Mouse (Mus musculus) intestine, postnatal 0 days (tissue): ENCODE measurements around the gene Jmjd4. TPM values are rescaled to one million over a fixed set of nuclear protein-coding genes. Genes with fewer than 3 reads are reported as not detected.
A peak's percentile ranks its signal among the peaks of the same experiment; 100 is the strongest.

Source experiments
- ATAC-seq: fragments of 200-750 bp; cut with Nextera tagmentation; 2 replicates; pipeline ENCODE4 v1.8.0; 2017; ENCODE audit warnings: mild to moderate bottlenecking, moderate TSS enrichment, moderate library complexity
- H3K27ac ChIP-seq: fragments of 300-500 bp; sonication (generic); 2 replicates; pipeline ENCODE4 v1.5.1; 2014; ENCODE audit warnings: mild to moderate bottlenecking, low read depth, low read length, moderate library complexity
- H3K27me3 ChIP-seq: fragments of 300-500 bp; sonication (generic); replicated peaks from 2 replicates; pipeline ENCODE4 v1.6.1; 2014; ENCODE audit warnings: low read length, mixed read lengths; ENCODE audit not compliant: control insufficient read depth, insufficient read depth
- H3K36me3 ChIP-seq: fragments of 300-500 bp; sonication (generic); 2 replicates; pipeline ENCODE4 v1.6.1; 2014; ENCODE audit warnings: mild to moderate bottlenecking, moderate library complexity; ENCODE audit not compliant: control insufficient read depth, insufficient read depth
- H3K4me1 ChIP-seq: fragments of 300-500 bp; sonication (generic); replicated peaks from 2 replicates; pipeline ENCODE4 v1.6.1; 2014; ENCODE audit warnings: antibody characterized with exemption, low read length, mixed read lengths; ENCODE audit not compliant: control insufficient read depth, insufficient read depth
- H3K4me2 ChIP-seq: fragments of 300-500 bp; sonication (generic); replicated peaks from 2 replicates; pipeline ENCODE4 v1.6.1; 2014; ENCODE audit warnings: low read depth, mild to moderate bottlenecking, moderate library complexity
- H3K4me3 ChIP-seq: fragments of 300-500 bp; sonication (generic); 2 replicates; pipeline ENCODE4 v1.5.1; 2014; ENCODE audit warnings: low read depth, low read length
- H3K9ac ChIP-seq: fragments of 300-500 bp; sonication (generic); 2 replicates; pipeline ENCODE4 v1.6.1; 2014; ENCODE audit warnings: mild to moderate bottlenecking, low read depth, low read length
- H3K9me3 ChIP-seq: fragments of 300-500 bp; sonication (generic); 2 replicates; pipeline ENCODE4 v1.6.1; 2016; ENCODE audit warnings: mixed run types; ENCODE audit not compliant: control insufficient read depth
- CTCF ChIP-seq: sonication (generic); IDR thresholded peaks from 2 replicates; pipeline ENCODE4 v1.5.1; 2016; ENCODE audit warnings: low read depth, mild to moderate bottlenecking, control low read depth, antibody characterized with exemption, moderate library complexity
- WGBS: fragments of 180-500 bp; shearing (Covaris S2); extraction: QIAGEN DNeasy Blood & Tissue Kit; methylation state at CpG from one replicate; pipeline ENCODE4 v1.1.7; 2014; 5-methylcytosine and 5-hydroxymethylcytosine counted together
- polyA plus RNA-seq: library from polyadenylated mRNA; unstranded; fragments of >200 nt; fragmentation: Nextera tagmentation; extraction: Ambion mirVana; gene quantifications from 2 replicates; pipeline ENCODE4 v1.2.1, GENCODE M21; 2015

The Jmjd4 gene
- polyA plus RNA-seq, 1 experiment from 2014 or later, result 4.1 TPM

DNA sequence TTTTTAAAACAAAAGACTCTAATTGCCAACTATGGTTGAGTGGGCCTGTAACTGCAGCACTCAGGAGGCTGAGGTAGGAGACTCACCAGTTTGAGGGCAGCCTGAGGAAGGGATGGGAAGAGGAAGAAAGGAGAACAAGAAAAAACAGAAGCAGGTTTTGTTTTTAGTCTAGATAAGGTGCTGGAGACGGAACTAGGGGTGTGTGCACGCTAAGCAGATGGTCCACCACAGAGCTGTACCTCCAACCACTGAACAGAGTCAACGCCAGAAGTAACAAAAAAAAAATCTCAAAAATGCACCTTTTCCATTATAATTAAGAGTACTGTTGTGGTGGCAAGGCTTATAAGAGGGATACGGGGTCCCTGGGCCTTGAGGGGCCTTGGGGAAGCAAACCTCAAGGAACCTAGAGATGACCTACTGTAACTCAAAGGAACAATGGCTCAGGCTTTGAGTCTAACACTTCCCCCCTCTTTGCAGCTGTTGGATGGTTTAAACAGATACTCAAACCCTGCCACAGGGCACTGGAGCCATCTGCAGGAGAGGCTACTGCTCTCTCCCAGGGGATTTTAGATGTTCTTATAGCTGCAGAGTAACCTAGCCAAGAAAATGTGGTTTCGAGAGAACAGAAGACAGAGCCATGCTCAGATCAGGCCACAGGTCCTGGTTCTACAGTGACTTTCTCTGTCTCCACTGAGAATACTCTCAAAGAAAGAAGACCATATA is 52.3 kb downstream of the Jmjd4 start:
- no peaks in the 10 kb centered on the region for H3K4me1 ChIP-seq
- no peak for TF ChIP-seq CTCF
- H3K36me3 ChIP-seq, result peaks cover 64% of the 10 kb centered on the region
- no peak overlapping the region for H3K9ac ChIP-seq
- H3K9me3 ChIP-seq, result no peaks in the 10 kb centered on the region
- no peak for ATAC-seq
- 91% methylated on average over 5 of the region's 5 CpGs for WGBS
- H3K27me3 ChIP-seq, result no peaks in the 10 kb centered on the region
- no peak overlapping the region for H3K4me3 ChIP-seq
- no peak overlapping the region for H3K27ac ChIP-seq
- H3K4me2 ChIP-seq, result no peak overlapping the region

DNA sequence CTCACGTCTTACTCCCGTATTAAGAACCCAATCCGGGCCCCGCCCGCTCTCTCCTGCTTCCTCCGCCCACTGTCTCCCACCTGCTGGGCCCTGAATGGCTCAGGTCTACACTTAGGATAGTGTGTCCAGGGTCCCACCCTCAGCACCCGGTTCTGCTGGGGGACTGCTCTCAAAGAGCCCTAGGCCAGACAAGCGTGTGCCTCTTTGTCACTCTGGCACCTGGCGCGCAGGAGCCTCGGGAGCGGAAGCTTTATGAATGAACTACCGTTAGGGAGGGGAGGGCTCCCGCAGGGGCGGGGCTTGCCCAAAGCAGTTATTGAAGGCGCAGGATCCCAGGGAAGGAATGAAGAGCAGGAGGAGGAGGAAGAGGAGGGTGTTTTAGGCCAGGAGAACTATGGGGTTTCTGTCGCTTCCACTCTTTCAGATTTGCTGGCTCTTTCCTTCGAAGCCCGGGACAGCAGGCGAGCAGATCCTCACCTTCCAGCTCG is 55.5 kb downstream of the Jmjd4 start:
- TF ChIP-seq CTCF, result no peak
- peak overlapping the region; percentile 82 for H3K9ac ChIP-seq
- under 1% methylated on average over 21 of the region's 21 CpGs for WGBS
- peaks cover 32% of the 10 kb centered on the region for H3K36me3 ChIP-seq
- peak overlapping the region; percentile 61; the same call in 1 of the 2 replicates for H3K27ac ChIP-seq
- no peaks in the 10 kb centered on the region for H3K9me3 ChIP-seq
- H3K27me3 ChIP-seq, result no peaks in the 10 kb centered on the region
- no peaks in the 10 kb centered on the region for H3K4me1 ChIP-seq
- peak; percentile 57 for ATAC-seq
- peak overlapping the region; percentile 88 for H3K4me2 ChIP-seq
- peak overlapping the region; percentile 68 for H3K4me3 ChIP-seq

- H3K4me2 ChIP-seq, result peak overlapping the region; percentile 88
- peak overlapping the region; percentile 68 for H3K4me3 ChIP-seq
- TF ChIP-seq CTCF, result no peak
- peaks cover 25% of the 10 kb centered on the region for H3K36me3 ChIP-seq
- peak; percentile 85 for ATAC-seq
- peak overlapping the region; percentile 82 for H3K9ac ChIP-seq
- peak overlapping the region; percentile 89 for H3K27ac ChIP-seq
- H3K9me3 ChIP-seq, result no peaks in the 10 kb centered on the region
- under 1% methylated on average over 69 of the region's 71 CpGs for WGBS
- no peaks in the 10 kb centered on the region for H3K4me1 ChIP-seq
- H3K27me3 ChIP-seq, result no peaks in the 10 kb centered on the region
Measured at GRCm38 (mm10) chr11:59505839-59506712, 56.2 kb downstream of the Jmjd4 start.

DNA sequence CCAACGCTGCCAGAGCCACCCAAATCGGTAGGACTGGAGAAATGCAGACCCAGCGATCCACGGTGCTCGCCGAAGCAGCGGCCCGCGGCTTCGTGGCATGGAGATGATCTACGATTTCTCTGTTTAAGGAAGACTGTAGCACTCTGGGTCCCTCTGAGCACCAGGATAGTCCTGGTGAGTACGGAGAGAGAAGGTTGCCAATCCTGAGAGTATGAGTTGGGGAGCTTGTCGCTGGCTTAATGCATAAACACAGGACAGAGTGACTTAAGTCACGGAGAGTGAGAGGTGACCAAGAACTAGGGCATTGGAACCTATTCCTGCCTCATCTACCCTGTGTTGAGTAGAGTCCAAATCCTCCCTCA is 56.8 kb downstream of the Jmjd4 start:
- Histone ChIP-seq H3K27ac (peak overlapping the region; percentile 89), H3K4me2 (peak overlapping the region; percentile 88), H3K9me3 (no peaks in the 10 kb centered on the region), H3K9ac (peak overlapping the region; percentile 82), H3K36me3 (peaks cover 20% of the 10 kb centered on the region), H3K4me1 (no peaks in the 10 kb centered on the region), H3K4me3 (peak overlapping the region; percentile 68), H3K27me3 (no peaks in the 10 kb centered on the region)
- peak; percentile 5; the same call in 1 of the 2 replicates for ATAC-seq
- TF ChIP-seq CTCF, result no peak
- WGBS, result 4% methylated on average over 14 of the region's 14 CpGs

Other genes with a start within 250 kb of the Jmjd4 start
- gene Mrpl55, start 247.6 kb upstream of the Jmjd4 start, polyA plus RNA-seq, result 87.1 and 96.5 TPM in 2 replicates
- 24.1 and 30.6 TPM in 2 replicates for gene 2310033P09Rik, start 241.7 kb upstream of the Jmjd4 start, polyA plus RNA-seq
- gene Arf1, start 221.8 kb upstream of the Jmjd4 start, polyA plus RNA-seq, result 574 and 605 TPM in 2 replicates
- gene Wnt3a, start 159.3 kb upstream of the Jmjd4 start, polyA plus RNA-seq, result not detected in 2 replicates
- gene Wnt9a, start 143.1 kb upstream of the Jmjd4 start, polyA plus RNA-seq, result 2.2 and 2.4 TPM in 2 replicates
- not detected in 2 replicates for gene Prss38, start 74.4 kb upstream of the Jmjd4 start, polyA plus RNA-seq
- 37.3 and 39.6 TPM in 2 replicates for gene Snap47, start 1.1 kb downstream of the Jmjd4 start, polyA plus RNA-seq
- 1.8 and 2.1 TPM in 2 replicates for gene Zfp867, start 22.4 kb downstream of the Jmjd4 start, polyA plus RNA-seq
- gene Zkscan17, start 76.7 kb downstream of the Jmjd4 start, polyA plus RNA-seq, result 5.4 and 6.2 TPM in 2 replicates
- gene Nlrp3, start 91.5 kb downstream of the Jmjd4 start, polyA plus RNA-seq, result 0.14 and 0.17 TPM in 2 replicates
- not detected in 2 replicates for gene Olfr222, start 126.2 kb downstream of the Jmjd4 start, polyA plus RNA-seq
- not detected in 2 replicates for gene Olfr223, start 143.2 kb downstream of the Jmjd4 start, polyA plus RNA-seq
- 27.8 and 32.6 TPM in 2 replicates for gene Mprip, start 211.3 kb downstream of the Jmjd4 start, polyA plus RNA-seq